Mouse (Mus musculus) stomach, embryonic 14.5 days (tissue): ENCODE data around the gene Mtfmt. TPM values are rescaled to one million over a fixed set of nuclear protein-coding genes. Genes with fewer than 3 reads are reported as not detected.

ENCODE experiments used
- ATAC-seq: fragments of 200-750 bp; cut with Nextera tagmentation; 2 replicates; pipeline ENCODE4 v1.8.0; 2017; ENCODE audit warnings: low read depth, moderate TSS enrichment; ENCODE audit not compliant: insufficient number of reproducible peaks, insufficient read depth, low FRiP score
- H3K27ac ChIP-seq: fragments of 300-500 bp; sonication (generic); 2 replicates; pipeline ENCODE4 v1.5.1; 2014; ENCODE audit warnings: mild to moderate bottlenecking, low read length, moderate library complexity, mixed read lengths
- H3K27me3 ChIP-seq: fragments of 300-500 bp; sonication (generic); 2 replicates; pipeline ENCODE4 v1.6.1; 2014; ENCODE audit warnings: low read length, control low read depth, mixed read lengths; ENCODE audit not compliant: control insufficient read depth, insufficient read depth
- H3K36me3 ChIP-seq: fragments of 300-500 bp; sonication (generic); 2 replicates; pipeline ENCODE4 v1.6.1; 2014; ENCODE audit warnings: mild to moderate bottlenecking, control low read depth, low read length, moderate library complexity, mixed read lengths; ENCODE audit not compliant: control insufficient read depth, insufficient read depth
- H3K4me1 ChIP-seq: fragments of 300-500 bp; sonication (generic); 2 replicates; pipeline ENCODE4 v1.6.1; 2014; ENCODE audit warnings: low read length, control low read depth, mixed read lengths; ENCODE audit not compliant: control insufficient read depth, insufficient read depth
- H3K4me2 ChIP-seq: fragments of 300-500 bp; sonication (generic); replicated peaks from 2 replicates; pipeline ENCODE4 v1.6.1; 2014; ENCODE audit warnings: low read depth, low read length, control low read depth
- H3K4me3 ChIP-seq: fragments of 300-500 bp; sonication (generic); 2 replicates; pipeline ENCODE4 v1.5.1; 2014; ENCODE audit warnings: low read depth, low read length, control low read depth
- H3K9ac ChIP-seq: fragments of 300-500 bp; sonication (generic); replicated peaks from 2 replicates; pipeline ENCODE4 v1.6.1; 2014; ENCODE audit warnings: low read depth, mild to moderate bottlenecking, control low read depth, low read length, moderate library complexity, mixed read lengths
- H3K9me3 ChIP-seq: fragments of 300-500 bp; sonication (generic); 2 replicates; pipeline ENCODE4 v1.6.1; 2016; ENCODE audit warnings: low read depth, low read length, control low read depth; ENCODE audit not compliant: control insufficient read depth
- WGBS: fragments of 180-500 bp; shearing (Covaris S2); extraction: QIAGEN DNeasy Blood & Tissue Kit; methylation state at CpG from one replicate; pipeline ENCODE4 v1.1.7; 2014; 5-methylcytosine and 5-hydroxymethylcytosine counted together
- polyA plus RNA-seq: library from polyadenylated mRNA; unstranded; fragments of >200 nt; fragmentation: Nextera tagmentation; extraction: Ambion mirVana; gene quantifications from 2 replicates; pipeline ENCODE4 v1.2.1, GENCODE M21; 2014

Mtfmt gene
- polyA plus RNA-seq, 1 experiment from 2014 or later: 24.1 TPM

DNA sequence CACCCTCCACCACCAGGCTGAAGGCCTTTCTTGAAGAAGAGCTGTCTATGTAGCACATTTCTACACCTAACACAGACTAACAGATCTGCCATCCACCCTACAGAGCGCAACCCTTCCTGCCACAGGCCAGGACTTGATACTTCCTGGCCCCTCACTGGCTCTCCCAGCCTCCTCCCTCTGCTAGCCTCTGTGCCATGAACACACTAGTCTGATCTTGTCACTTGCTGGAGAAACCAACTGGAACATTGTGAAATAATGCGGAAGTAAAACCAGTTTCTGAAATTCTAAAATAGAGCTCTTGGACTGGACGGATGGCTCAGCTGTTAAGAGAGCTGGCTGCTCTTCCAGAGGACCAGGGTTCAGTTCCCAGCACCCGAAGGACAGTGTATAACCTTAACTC lies 57.3 kb downstream of the Mtfmt start:
- no peak overlapping the region for H3K9ac ChIP-seq
- H3K4me2 ChIP-seq: no peak overlapping the region
- no peak overlapping the region for H3K4me3 ChIP-seq
- ATAC-seq: no peak
- 89% methylated on average over 4 of the region's 4 CpGs for WGBS
- no peak overlapping the region for H3K27ac ChIP-seq
- peaks cover 3% of the 10 kb centered on the region for H3K36me3 ChIP-seq
- no peaks in the 10 kb centered on the region for H3K9me3 ChIP-seq
- no peaks in the 10 kb centered on the region for H3K4me1 ChIP-seq
- no peaks in the 10 kb centered on the region for H3K27me3 ChIP-seq

DNA sequence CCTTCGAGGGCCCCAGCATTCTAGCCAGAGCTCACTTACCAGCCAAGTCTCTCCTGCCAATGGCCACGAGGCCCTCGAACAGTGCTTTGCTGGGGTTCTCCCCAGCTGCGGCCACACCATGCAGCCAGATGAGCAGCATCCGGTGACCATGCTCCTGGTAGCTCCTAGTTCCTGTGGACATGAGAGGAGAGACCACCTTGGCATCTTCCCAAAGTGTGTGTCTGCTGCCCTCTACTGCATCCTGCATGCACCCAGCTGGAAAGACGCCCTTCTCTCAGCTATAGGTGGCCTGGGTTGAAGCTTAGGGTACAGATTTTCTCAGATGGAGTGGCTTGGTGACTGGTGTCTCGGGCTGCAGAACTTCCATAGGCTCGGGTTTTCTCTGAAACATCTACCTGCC lies 66.6 kb downstream of the Mtfmt start:
- no peaks in the 10 kb centered on the region for H3K9me3 ChIP-seq
- H3K27me3 ChIP-seq: no peaks in the 10 kb centered on the region
- H3K4me3 ChIP-seq: no peak overlapping the region
- H3K36me3 ChIP-seq: no peaks in the 10 kb centered on the region
- no peak overlapping the region for H3K9ac ChIP-seq
- H3K4me2 ChIP-seq: no peak overlapping the region
- no peak overlapping the region for H3K27ac ChIP-seq
- no peak for ATAC-seq
- 51% methylated on average over 8 of the region's 8 CpGs for WGBS
- H3K4me1 ChIP-seq: peaks cover 3% of the 10 kb centered on the region; the same call in 1 of the 2 replicates

Other genes starting within 250 kb of the Mtfmt start
- gene Parp16, start 240.4 kb upstream of the Mtfmt start, polyA plus RNA-seq: 6.0 and 6.4 TPM in 2 replicates
- gene Cilp, start 170.6 kb upstream of the Mtfmt start, polyA plus RNA-seq: 0.78 and 1.0 TPM in 2 replicates
- 50.7 and 56.7 TPM in 2 replicates for gene Clpx, start 141.5 kb upstream of the Mtfmt start, polyA plus RNA-seq
- gene Pdcd7, start 89.7 kb upstream of the Mtfmt start, polyA plus RNA-seq: 10.5 and 10.8 TPM in 2 replicates
- gene Ubap1l, start 74.7 kb upstream of the Mtfmt start, polyA plus RNA-seq: 0.77 and 0.81 TPM in 2 replicates
- gene Kbtbd13, start 44.1 kb upstream of the Mtfmt start, polyA plus RNA-seq: 0.38 and 0.43 TPM in 2 replicates
- 5.2 and 7.0 TPM in 2 replicates for gene Rasl12, start 37.3 kb upstream of the Mtfmt start, polyA plus RNA-seq
- gene Slc51b, start 12.8 kb upstream of the Mtfmt start, polyA plus RNA-seq: not detected in 2 replicates
- gene Spg21, start 25.2 kb downstream of the Mtfmt start, polyA plus RNA-seq: 94.8 and 96.4 TPM in 2 replicates
- not detected in 2 replicates for gene Ankdd1a, start 84.4 kb downstream of the Mtfmt start, polyA plus RNA-seq
- gene Plekho2, start 144.3 kb downstream of the Mtfmt start, polyA plus RNA-seq: 17.2 and 21.2 TPM in 2 replicates
- 9.9 and 11.0 TPM in 2 replicates for gene Pif1, start 151.4 kb downstream of the Mtfmt start, polyA plus RNA-seq
- gene Rbpms2, start 193.9 kb downstream of the Mtfmt start, polyA plus RNA-seq: 28.2 and 32.5 TPM in 2 replicates
- 182 and 190 TPM in 2 replicates for gene Oaz2, start 232.2 kb downstream of the Mtfmt start, polyA plus RNA-seq